Mouse (Mus musculus): ENCODE measurements around the gene Plekhm3.

The Plekhm3 gene

DNA sequence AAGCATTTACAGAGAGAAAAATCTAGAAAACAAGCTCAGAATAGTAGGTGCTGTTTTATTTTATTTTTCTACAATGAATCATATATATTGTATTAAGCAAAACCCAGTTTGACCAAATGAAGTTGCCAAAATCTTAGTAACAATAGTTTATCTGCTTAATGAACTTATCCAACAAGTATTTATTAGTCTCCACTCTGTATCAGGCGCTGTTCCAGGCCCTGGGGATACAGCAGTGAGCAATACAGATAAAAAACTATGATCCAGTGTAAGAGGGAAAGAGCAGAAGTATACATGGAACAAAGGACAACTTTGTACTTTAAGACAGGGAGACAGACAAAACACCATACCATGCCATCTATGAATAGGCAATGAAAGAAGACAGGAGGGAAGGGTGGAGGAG, 81.5 kb downstream of the Plekhm3 start:
- no peak for DNase-seq

DNA sequence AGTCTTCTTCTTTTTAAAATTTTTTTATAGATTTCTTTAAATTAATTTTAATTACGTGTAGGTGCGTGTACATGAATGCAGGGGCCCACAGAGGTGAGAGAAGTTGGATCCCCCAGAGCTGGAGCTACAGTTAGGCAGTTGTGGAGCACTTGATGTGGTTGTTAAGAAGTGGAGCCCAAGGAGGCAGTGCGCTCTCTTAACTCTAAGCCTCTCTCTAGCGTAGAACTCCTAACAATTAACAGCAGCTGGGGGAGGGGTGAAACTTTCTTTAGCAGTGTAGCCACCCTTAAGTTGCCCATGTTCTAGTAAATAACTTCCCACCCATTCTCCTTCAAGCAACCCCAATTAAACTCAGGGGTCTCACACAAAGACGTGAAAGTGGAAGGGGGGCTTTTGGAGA, 84.7 kb downstream of the Plekhm3 start:
- no peak for DNase-seq

DNA sequence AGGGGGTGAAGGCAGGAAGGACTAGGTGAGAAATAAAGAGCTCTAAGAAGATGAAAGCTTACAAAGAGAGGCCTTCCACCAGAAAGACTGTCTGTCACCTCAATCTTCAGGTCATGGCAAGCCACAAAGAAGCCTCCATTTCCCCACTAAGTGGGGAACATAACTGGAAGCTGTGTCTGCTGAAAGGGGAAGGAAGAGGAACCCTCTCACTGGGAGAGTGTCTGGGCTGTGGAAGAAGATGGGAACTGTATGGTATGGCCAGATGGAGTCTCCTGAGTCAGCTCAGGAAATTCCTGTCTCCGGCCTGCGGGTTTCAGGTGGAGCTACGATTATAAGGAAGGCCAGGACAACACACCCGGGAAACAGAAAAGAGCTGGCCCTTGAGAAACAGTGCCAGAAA, 88.9 kb downstream of the Plekhm3 start:
- no peak for DNase-seq

DNA sequence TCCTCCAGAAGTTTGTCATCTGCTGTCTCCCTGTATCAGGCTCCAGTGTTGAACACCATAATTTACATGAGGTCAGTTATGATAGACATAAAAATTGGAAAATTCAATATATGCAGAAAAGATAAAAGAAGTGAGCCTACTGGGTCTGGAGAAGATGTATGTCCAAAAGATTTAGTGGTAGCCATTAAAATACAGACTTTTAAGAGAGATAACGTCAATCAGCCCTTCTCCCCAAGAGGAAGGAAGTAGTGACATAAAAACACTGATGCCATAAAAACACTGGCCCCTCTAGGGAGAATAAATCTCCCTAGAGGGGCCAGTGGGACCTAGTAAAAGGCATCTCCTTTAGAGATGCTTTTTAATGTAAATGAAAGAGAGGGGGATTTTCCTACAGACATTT, 90.5 kb downstream of the Plekhm3 start:
- DNase-seq = no peak

DNA sequence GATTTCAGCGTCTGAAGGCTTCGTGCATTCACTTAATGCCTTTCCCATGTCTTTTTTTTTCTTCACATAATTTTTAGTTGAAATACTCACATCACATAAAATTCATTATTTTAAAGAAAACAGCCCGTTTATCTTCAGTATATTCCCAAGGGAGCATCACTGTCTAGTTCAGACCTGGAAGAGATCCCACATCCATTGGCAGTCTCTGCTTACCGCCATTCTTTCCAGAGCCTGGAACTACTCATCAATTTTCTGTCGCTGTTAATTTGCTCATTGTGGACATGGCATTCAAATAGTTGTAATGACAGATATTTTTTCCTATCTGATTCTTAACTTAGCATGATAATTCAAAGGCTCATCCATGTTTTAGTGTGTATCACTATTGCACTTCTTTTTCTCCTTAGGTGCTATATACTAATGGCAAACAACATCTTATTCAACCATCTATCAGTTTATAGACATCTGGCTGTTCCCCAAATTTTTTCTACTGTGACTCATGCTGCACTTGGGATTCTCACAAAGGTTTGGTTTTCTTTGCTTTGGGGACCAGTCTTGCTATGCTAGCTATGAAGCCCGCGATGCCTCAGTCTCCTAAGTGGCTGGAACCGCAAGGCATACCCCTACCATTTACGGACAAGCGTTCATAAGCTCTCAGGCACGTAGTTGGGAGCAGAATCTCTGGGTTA, 96.2 kb downstream of the Plekhm3 start:
- DNase-seq = no peak

DNA sequence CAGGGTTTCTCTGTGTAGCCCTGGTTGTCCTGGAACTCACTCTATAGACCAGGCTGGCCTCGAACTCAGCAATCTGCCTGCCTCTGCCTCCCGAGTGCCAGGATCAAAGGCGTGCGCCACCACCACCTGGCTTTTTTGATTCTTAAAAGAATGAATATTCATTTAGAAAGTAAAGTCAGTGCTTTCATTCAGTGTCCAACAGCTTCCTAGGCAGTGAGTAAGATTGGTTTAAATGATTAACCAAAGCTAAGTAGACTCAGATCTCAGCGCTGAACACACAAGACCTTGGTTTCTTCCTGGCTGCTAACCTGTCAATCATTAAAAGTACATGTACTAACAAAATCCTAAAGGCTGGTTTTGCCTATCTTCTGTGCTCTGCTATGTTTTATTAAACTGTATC, 96.8 kb downstream of the Plekhm3 start:
- DNase-seq = no peak

DNA sequence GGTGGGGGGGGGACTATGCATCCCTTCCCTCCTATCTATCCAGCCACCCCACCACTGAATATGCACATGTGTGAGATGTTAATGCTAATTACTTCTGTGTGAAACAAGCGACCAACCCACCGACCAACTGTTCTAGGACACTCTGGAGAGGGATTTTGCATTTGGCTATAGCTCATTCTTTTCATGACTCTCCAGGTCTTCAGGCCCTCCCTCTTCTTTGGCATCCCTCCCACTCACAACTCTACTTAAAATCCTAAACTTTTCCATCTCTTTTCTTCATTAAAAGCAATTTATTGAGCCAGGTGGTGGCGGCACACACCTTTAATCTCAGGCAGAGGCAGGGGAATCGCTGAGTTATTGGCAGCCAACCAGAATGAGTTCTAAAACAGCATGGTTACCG, 101.8 kb downstream of the Plekhm3 start:
- DNase-seq = no peak

DNA sequence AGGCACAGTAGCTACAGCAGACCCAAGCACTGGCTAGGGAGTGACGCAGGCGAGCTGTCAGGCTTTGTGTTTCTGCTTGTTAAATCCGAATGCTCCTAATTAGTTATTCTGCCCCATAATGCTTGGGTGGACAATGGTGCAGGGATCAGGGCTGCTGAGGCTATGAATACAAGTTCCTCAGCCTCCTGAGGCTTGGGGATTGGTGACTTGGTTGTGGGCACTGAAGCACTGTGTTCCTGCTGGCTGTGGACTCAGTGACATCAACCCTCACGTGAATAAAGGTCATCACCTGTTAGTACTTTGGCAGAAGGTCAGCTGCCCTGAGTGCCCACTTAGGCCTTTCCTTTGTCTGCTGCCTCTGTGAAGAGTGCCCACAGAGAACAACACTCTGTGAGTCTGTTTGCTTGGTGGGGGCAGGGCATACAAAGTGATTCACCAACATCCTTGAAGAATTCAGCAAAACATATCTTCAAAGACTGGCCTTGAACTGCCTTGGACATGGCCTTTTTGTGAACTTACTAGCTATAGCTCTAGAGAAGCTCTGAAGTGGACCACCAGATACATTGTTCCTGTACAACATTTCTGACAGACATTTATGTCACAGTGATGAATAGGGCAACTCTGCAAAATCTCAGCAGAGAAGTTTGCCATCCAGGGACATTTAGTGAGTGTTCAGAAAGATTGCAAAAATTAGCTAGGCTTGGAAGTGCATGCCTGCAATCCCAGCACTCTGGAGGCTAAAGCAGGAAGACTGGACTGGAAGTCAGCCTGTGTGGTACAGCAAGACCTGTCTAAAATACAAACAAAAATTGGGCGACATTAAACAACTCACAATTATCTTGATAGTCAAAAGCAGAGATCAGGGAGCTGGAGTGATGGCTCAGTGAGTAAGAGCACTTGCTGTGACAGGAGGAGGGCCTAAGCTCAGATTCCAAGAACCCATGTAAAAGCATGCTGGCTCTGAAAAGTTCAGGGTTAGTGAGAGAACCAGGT, 102.6 kb downstream of the Plekhm3 start:
- DNase-seq = no peak

DNA sequence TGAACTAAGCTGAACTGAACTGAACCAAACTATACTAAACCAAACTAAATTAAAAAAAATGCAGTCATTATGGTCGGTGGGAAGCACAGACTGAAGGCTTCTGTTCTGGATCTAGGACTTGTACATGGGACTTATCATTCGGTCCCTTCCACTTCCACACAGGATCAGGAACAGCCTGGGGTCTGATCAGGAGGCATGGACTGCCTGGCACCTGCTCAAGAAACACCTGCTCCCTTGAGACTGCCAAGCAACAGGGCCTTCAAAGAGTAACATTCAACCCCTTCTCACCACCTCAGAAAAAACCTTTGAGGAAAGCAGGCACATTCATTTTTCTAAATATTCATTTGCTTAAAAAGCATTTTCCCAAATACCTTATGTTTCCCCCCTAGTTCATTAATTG, 103.4 kb downstream of the Plekhm3 start:
- DNase-seq = no peak

DNA sequence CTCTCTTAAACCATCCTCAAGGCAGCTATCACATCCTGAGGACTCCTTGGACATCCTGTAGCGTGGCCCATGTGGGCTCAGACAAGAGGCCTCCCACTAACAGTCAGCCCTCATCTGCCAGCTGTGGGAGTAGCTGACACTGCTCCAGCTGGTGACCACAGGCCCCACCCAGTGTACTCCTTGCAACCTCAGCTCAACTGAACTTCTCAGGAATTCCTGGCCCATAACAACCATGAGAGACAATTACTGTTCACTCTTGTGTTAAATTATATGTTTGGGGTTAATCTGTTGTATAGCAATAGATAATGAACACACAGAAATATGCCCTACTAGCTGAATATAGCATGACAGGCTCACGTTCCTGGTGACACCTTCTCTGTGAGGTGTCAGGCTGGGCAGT, 104.4 kb downstream of the Plekhm3 start:
- DNase-seq = no peak

DNA sequence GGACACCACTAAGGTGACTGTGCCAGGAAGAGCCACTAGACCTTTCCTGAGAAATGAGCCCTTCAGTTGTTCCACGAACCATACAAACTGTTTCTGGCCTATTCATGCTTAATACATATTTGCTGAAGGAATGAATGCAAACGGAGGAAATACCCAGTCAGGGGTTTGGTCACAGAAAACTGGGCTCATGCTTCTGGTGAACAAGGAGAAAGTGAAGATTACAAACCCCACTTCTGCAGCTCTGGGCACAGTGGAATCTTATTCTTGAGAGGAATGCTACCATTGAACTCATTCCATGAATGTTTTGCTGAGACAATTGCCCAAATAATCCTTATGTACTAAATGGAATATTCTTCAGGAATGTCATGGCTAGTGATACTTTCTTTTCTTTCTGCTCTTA, 106.3 kb downstream of the Plekhm3 start:
- DNase-seq = no peak

DNA sequence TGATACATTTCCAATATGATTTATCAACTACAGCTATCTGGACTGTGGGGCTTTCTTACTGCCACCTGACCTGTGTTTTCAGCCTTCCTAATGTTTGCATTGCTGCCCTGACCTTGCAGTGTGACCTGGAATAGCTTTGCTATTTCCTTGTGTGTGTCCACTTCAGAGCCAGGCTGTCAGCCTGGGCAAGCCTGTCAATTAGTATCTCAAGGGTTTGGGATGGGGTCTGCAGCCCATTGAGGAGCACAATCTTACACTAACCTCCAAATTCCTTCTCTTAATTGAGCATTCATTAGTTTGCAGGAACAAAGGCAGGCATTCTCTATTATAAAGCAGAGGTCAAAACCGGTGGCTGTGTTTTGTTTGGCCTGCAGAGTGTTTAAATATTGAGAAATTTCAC, 107.6 kb downstream of the Plekhm3 start:
- no peak for DNase-seq

DNA sequence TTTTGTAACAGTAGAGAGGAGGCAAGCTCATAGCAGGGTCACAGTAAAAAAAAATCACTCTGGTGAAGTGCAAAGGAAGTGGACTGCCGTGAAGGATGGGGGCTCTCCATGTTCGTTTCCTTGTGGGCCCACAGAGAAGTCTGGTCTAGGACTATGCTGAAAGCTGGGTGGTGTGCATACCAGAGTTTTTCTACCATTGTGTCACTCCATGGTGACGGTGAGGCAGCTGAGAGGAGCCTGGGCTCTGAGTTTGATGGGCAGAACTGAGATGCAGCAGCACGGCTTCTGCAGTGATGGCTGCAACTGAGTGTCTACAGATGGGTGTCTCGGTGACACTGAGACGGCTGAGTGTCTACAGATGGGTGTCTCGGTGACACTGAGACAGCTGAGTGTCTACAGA, 108.5 kb downstream of the Plekhm3 start:
- no peak for DNase-seq

DNA sequence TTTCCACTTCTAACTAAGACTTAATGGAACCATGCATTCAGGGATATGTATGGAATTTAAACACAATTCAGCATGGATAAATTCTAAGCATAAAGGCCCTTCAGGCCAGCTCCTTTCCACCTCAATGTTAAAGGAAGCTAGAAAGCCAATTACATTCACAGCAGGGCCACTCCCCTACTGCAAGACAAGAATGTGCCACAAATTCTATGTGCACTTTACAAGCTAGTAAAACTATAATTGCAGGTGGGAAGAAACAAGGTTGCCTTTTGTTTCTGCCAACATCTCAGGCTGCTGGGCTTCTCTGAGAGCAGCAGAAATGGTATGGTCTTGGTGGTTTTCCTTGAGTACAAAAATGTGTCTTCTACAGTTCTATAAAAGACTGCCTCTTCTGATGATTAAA, 109.1 kb downstream of the Plekhm3 start:
- DNase-seq = no peak

DNA sequence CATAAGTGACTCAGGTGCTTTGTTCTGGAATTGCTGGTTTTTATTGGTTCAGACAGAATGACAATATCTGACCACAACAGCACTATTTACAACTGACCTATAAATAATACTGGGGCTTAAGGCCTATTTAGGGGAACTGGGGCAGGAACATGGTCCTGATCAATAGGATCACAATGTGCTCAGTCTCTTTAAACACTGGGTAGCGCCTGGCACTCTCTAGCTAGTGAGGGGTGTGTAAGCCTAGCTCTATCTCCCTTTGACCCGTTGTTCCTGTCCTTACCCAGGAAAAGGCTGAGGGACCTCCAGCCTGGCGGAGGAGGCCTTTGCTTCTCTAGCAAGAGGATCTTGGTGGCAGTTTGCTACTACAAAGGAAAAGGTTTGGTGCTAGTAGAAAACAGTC, 111.6 kb downstream of the Plekhm3 start:
- DNase-seq = no peak

DNA sequence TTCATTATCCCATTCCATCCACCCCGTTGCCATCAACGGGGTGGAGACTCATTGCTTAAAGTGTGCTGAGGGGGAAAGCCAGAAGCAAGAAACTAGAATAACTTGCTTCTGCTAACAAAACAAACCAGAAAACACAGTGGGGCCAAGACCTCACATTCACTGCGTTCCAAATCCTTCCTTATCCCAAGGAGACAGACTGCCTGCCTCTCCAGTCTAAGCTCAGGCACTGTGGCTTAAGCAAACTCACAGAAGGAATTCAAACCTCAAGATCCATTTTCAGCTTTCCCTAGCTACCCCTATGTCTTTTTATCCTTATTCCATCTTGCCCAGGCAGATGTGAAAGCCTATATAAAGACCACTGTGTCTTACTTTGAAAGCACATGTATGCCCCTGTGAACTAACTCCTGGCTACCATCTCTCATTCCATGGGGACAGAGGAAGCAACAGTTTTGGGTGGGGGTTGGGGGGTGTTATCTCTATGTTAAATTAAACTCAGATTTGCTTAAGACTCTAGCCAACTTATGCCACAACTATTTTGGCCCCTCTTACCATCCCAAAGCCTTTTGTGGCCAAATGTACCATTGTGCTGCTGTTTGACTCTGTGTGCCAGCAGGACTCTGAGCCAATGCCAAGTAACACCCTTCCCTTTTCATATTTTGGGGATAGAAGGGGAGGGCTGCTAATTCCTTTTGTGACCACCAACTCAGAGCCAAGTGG, 112.6 kb downstream of the Plekhm3 start:
- DNase-seq = no peak

DNA sequence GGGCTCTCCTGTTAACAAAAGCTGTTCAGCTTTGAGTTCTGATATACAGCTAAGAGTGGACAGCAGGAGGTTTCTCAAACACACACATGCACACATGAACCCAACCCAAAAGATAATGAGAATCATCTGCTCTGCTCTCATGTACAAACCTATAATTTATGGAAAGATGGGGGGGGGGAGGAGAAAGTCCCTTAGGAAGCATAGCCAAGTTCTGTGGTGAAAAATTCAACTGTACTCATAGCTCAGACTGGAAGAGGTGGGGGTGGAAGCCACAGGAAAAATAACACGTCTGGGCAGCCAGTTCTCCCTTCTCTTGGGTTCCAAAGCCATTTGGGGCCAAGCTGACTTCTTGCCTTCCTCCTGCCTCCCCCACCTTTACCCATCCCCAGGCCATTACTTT, 115.7 kb downstream of the Plekhm3 start:
- no peak for DNase-seq

DNA sequence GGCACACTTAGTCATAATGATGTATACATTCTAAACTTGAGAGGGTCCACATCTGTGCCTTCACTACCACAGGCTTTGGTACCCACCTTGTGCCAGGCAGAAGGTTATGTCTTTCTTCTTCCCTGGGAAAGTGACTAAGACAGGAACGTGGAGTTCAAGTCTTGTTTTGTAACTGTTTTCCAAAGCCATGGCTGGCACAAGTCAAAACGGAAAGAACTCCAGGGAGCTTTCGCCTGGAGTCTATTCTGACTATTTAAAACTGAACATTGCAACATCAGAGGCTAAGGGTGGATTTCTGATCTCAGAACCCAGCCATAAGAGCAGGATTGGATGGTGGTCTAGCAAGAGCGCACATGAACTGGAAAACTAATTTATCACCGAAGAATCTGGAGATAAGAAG, 120.0 kb downstream of the Plekhm3 start:
- no peak for DNase-seq

DNA sequence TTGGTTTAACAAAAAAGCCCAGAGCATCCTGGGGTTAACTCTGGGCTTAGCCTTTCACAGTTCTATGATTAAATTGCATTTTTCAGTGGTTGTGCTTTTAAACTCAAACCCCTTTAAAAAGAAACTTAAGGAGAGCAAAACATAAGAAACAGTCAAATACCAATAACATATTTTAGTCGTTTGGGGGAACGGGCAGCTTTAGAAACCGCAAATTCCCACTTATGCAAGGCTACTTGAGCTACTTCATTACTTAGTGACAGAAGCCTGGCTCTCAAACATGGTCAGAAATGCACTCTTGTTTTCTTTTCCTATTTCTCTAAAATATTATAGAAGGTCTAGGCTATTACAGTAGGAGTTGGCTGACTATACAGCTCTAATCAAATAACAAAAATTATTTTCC, 120.5 kb downstream of the Plekhm3 start:
- no peak for DNase-seq

DNA sequence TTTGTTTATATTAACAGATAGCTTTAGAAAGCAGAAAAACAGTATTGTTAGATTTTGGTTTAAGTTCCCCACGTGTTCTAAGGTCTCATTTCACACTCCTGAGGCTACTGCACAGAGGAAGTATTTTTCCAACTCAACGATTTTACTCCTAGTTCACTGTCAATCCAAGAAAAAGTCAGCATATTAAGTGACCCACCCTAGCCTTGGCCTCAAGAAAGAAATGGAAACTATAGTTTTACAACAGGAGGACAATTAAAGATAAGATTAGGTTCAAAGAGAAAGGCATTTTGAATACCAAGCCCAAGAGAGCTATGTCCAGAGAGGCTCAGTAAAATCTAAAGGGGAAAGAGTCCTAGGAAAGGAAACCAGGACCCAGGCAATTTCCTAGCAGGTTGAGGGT, 125.1 kb downstream of the Plekhm3 start:
- no peak for DNase-seq

DNA sequence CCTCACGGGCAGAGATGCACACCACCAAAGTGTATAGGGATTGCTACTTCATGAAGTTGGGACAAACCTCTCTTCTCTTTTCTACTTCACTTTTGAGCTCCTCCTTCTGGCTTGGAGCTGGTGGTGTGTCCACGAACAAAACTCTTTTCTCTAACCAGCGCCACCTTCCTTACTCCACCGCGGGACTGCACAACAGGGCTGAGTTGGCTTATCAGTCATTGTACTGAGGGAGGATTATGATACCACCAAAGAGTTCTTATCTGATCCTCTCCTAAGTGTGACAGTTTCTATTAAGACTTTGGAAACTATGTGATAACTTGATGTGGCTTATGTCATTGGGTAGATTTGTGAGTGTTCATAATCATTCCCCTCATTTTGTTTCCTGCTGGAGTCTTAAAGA, 129.2 kb downstream of the Plekhm3 start:
- no peak for DNase-seq

DNA sequence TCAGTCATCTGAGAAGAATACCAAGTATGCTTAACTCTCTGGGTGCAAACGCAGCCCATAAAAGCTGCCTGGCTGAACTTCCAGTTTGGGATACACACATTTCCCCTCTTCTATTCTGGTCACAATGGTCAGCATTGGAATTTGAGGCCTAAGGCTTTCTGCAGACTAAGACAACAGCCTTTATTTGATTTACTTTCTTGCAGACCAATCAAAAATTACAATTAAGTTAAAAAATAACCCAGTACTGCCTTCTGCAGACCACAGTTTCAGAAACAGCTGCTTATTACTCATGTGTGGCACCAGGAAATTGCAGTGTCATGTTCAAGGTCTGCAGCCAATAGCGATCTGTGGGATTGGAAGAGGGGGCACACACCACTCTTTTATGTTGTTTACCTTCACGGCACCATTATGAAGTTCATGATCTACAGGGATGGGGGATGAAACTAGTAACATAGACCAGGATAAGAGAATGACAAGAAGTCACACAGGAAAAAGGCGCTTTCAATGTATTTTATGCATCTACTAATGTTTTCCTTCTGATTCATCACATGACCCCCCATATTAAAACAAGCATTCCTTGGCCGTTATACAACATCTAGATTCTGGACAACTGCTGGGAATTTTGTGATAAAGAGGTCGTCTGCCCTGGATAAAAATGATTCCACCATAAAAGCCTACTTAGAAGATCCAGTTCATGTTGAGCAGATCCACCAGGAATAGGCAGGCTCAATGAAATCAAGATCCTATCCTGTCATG, 130.1 kb downstream of the Plekhm3 start:
- no peak for DNase-seq

DNA sequence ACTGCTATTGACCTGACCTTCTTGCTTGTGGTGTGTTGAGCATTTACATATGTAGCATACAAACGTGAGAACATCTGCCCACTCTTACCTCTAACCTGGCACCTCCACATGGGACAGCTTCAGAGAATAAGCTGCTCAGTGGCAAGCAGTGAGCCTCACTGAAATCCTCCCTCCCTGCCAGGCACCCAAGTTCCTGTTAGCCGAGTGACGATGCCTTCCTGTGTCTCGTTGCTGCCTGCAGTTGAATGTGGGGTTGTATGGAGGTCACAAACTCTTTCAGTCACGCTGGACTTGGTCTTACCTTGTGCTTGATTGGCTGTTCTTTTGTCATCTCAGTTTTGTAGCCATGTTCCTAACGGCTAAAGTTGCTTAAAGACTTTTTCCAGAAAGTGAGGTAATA, 133.1 kb downstream of the Plekhm3 start:
- no peak for DNase-seq
